Mouse (Mus musculus) heart, postnatal 25 days (tissue): ENCODE measurements around the gene Macrod2. TPM values are rescaled to one million over a fixed set of nuclear protein-coding genes. Genes with fewer than 3 reads are reported as not detected.
"Not testable (repeated sequence)": the region's sequence is repeated elsewhere in the genome, so short reads cannot be mapped to it uniquely, and the experiment has no call there.

Source experiments
- DNase-seq: peaks from one replicate; pipeline ENCODE4 v3.0.0; 2022; ENCODE audit warnings: low spot score
- intact Hi-C: fragments of 180-260 bp; cut with DNase I; formaldehyde crosslinking; loops from one replicate; pipeline ENCODE4 v1.15.1; 2025
- total RNA-seq, 2 experiments: library from RNA; stranded (reverse); gene quantifications; 2 replicates each; pipeline ENCODE4 v1.2.3; 2021

Gene Macrod2
- total RNA-seq, 2 experiments from 2014 or later = 8.9 to 9.0 TPM

- intact Hi-C loops = no loop called here
- no peak for DNase-seq
Observed at GRCm38 (mm10) chr2:140676728-140677127, 281.6 kb downstream of the Macrod2 start.

DNA sequence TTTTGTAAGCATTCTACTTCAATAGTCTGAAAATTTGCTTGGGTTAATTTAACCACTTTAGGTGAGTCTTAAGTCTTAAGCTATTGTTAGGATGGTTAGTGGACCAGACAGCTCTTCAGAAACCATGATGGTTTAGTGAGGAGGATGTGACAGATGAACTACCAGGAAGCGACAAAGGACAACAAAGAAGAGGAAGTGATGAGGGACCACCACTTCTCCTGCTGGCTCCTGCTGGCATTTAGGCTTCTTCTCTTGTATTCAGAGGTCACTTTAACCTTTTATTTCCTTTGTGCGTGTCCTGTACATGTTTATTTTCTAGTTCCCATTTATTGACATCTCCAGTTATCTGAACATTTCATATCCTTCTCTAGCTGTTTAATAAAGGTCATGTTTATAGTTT lies 295.8 kb downstream of the Macrod2 start:
- DNase-seq = no peak

DNA sequence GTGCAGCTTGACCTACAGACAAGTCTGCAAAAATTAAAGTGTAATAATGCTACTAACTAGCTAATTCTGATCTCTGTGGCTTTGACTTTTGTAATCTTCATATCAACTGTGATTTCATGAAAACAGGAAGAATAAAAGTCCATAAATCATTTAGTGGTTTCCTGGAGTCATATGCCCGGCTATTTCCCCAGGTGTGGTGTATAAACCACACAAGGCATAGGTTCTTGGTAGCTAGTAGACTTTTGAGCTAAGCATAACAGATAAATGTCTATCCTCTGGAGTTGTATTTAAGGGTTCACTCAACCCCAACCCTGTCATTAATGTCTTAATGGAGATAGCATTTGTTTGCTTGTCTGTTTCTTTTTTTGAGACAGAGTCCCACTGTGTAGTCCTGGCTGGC lies 296.3 kb downstream of the Macrod2 start:
- intact Hi-C loops = no loop called here
- DNase-seq = no peak

More for the DNA sequence above, 295.8 kb downstream of the Macrod2 start:
- intact Hi-C loops = no loop called here

GRCm38 (mm10) chr2:140692461-140692860 lies 297.4 kb downstream of the Macrod2 start:
- intact Hi-C loops = no loop called here
- no peak for DNase-seq

- intact Hi-C loops = no loop called here
- no peak for DNase-seq
Observed at GRCm38 (mm10) chr2:140693845-140694244, 298.7 kb downstream of the Macrod2 start.

- intact Hi-C loops = no loop called here
- DNase-seq = no peak
Observed at GRCm38 (mm10) chr2:140698585-140698984, 303.5 kb downstream of the Macrod2 start.

- no peak for DNase-seq
- intact Hi-C loops = no loop called here
Observed at GRCm38 (mm10) chr2:140703377-140703776, 308.3 kb downstream of the Macrod2 start.

- intact Hi-C loops = no loop called here
- no peak for DNase-seq
Observed at GRCm38 (mm10) chr2:140704146-140704545, 309.0 kb downstream of the Macrod2 start.

DNA sequence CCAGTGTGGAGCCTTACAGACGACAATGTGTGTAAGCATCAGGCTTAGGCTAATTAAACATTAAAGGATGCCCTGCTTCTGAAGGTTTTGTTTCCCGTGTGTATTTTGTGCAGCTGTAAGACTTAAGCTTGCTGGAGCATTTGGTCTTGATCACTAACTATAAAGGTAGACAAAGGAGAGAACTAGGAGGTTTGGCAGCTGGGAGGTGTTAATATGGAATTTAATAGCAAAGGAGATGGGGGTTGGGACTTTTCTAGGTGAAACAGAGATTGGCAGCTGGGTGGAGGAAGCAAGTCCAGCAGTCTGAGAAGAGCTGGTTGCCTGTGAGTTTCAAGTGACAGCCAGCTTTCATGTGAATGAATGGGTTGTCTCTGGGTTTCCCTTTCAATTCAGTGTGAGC lies 310.2 kb downstream of the Macrod2 start:
- intact Hi-C loops = no loop called here
- DNase-seq = no peak

- intact Hi-C loops = no loop called here
- DNase-seq = no peak
Observed at GRCm38 (mm10) chr2:140707550-140707949, 312.4 kb downstream of the Macrod2 start.

- intact Hi-C loops = no loop called here
- DNase-seq = no peak
Observed at GRCm38 (mm10) chr2:140715822-140716221, 320.7 kb downstream of the Macrod2 start.

DNA sequence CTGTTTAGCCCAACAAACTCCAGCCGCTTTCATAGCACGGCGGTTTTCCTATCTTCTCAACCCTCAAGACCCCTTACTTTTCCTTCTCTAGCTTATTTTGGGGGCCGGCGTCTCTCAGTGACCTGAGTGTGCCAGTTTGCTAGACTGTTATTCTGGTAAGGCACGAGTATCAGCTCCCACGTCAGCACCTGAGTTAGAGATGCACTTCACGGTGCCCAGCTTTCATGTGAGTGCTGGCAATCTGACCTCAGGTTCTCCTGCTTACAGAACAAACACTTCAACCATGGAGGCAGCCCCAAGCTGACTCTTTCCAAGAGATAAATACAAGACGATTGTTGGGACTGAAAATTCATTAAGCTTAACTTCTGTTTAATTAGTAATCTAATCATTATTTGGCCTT lies 322.3 kb downstream of the Macrod2 start:
- intact Hi-C loops = no loop called here
- DNase-seq = no peak

- intact Hi-C loops = no loop called here
- DNase-seq = no peak
Observed at GRCm38 (mm10) chr2:140732616-140733183, 337.6 kb downstream of the Macrod2 start.

- no peak for DNase-seq
- intact Hi-C loops = no loop called here
Observed at GRCm38 (mm10) chr2:140740511-140740910, 345.4 kb downstream of the Macrod2 start.

DNA sequence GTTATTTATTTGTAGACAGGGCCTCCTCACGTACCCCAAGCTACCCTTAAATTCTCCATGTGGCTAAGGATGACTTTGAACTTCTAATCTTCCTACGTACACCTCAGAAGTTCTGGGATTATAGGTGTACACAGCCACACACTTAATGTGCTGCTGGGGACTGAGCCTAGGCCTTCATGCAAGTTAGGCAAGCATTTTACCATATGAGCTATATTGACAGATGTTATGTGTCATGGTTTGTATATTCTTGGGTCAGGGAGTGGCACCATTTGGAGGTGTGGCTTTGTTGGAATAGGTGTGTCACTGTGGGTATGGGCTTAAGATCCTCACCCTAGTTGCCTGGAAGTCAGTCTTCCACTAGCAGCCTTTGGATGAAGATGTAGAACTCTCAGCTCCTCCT lies 347.8 kb downstream of the Macrod2 start:
- intact Hi-C loops, DNase-seq: not testable (repeated sequence)

GRCm38 (mm10) chr2:140758881-140759280 lies 363.8 kb downstream of the Macrod2 start:
- intact Hi-C loops = no loop called here
- no peak for DNase-seq

DNA sequence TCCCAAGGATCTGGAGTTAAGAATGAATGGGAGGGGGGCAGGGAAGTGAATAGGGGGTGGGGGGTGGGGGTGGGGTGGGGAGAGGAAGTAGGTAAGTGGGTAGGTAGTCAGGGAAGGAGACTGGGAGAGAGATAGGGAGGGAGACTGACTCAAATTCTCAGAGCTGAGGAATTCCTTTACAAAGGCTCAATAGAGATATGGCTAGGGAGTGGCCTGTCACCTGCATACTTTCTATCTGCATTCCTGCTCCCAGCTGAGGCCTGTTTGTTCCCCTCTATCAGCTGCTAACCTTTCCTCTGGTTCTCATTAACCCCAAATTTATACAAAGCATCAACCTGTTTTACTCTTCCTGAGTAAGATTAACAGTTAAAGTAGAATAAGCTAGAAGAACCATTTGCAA lies 364.6 kb downstream of the Macrod2 start:
- intact Hi-C loops = no loop called here
- no peak for DNase-seq

DNA sequence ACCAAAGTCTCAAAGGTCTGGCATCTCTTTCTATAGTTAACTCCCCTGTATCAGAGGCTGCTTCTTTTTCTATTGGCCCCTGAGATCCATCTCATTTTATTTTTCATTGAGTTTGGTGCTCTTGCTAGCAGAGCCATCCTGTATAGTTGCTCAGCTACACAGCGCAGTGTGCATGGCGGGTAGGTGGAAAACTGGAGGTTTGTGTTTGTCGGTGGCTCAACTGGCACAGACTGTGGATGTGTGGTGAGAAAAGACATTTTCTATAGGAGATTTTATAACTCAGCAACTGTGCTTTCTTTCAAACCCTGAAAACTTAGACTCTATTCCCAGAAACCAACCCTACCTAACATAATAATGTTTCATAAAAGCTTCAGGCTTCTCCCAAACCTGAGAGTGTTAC lies 365.0 kb downstream of the Macrod2 start:
- no peak for DNase-seq

GRCm38 (mm10) chr2:140763076-140763891 lies 368.2 kb downstream of the Macrod2 start:
- no peak for DNase-seq
- intact Hi-C loops = no loop called here

More for the DNA sequence above, 365.0 kb downstream of the Macrod2 start:
- intact Hi-C loops = no loop called here

- intact Hi-C loops = no loop called here
- DNase-seq = no peak
Observed at GRCm38 (mm10) chr2:140769473-140769872, 374.4 kb downstream of the Macrod2 start.

- intact Hi-C loops = no loop called here
- DNase-seq = no peak
Observed at GRCm38 (mm10) chr2:140772825-140773224, 377.7 kb downstream of the Macrod2 start.

GRCm38 (mm10) chr2:140773456-140773855 lies 378.3 kb downstream of the Macrod2 start:
- intact Hi-C loops = no loop called here
- DNase-seq = no peak
